In genomic region chr13:23543965-23544786, GRCm38 (mm10) we compare ENCODE assay signal across 8 mouse cellular contexts. TPM values are rescaled to one million over a fixed set of nuclear protein-coding genes. Genes with fewer than 3 reads are reported as not detected.
DNase-seq lines count a peak whose midpoint lies in the region; ATAC-seq lines count a peak whose summit lies in the region.

Gene Hist1h3f (plus strand): TSS chr13:23544052.

- H3K4me1 ChIP-seq in forebrain, embryonic 15.5 days = peaks cover 8% of the 10 kb centered on the region; the same call in 1 of the 2 replicates

- peak within 1 kb of the TSS; percentile 97 for H3K27ac ChIP-seq in forebrain, embryonic 15.5 days (replicated peaks)

- peak; percentile 97 for DNase-seq in MEL-GATA-1-ER (ENCODE audit: extremely low read depth, low read depth)
- peak; percentile 68 for DNase-seq in cerebellum, adult 11 months
- DNase-seq in heart, postnatal 25 days (ENCODE audit: low spot score) = peak; percentile 56
- DNase-seq in layer of hippocampus, adult 18-20 months (ENCODE audit: low spot score in 2 of 2) = peak; percentile 69 to 91
- peak; percentile 62 to 70 for DNase-seq in lung, adult 18-20 months
- DNase-seq in thymus, postnatal 14 days = peak; percentile 80

- H3K36me3 ChIP-seq in forebrain, embryonic 15.5 days = no peaks in the 10 kb centered on the region

- no peaks in the 10 kb centered on the region for H3K9me3 ChIP-seq in forebrain, embryonic 15.5 days

- peak within 1 kb of the TSS; percentile 83 for H3K4me2 ChIP-seq in forebrain, embryonic 15.5 days (replicated peaks)

- peak within 1 kb of the TSS; percentile 55 for H3K4me3 ChIP-seq in forebrain, embryonic 15.5 days

- no peaks in the 10 kb centered on the region for H3K27me3 ChIP-seq in forebrain, embryonic 15.5 days

- WGBS in forebrain, embryonic 15.5 days = under 1% methylated on average over 34 of the region's 45 CpGs

- intact Hi-C loops in heart, postnatal 25 days (cut with DNase I) = no loop called here

- ATAC-seq in forebrain, embryonic 15.5 days (replicated peaks) = peak; percentile 97
- ATAC-seq in neutrophil, adult 5-6 weeks (ENCODE audit: extremely low read depth, insufficient number of reproducible peaks, low FRiP score, poor library complexity, severe bottlenecking) = peak; percentile 91

- H3K9ac ChIP-seq in forebrain, embryonic 15.5 days (replicated peaks) = peak within 1 kb of the TSS; percentile 65

RNA-seq across cellular contexts. Expression of gene Hist1h3f, which starts in this region (rescaled TPM):
- polyA plus RNA-seq in forebrain, embryonic 15.5 days (2015; fragmentation: Nextera tagmentation; extraction: Ambion mirVana) = 0.46 and 0.94 TPM in 2 replicates
- total RNA-seq in heart, postnatal 25 days (2021) = 10 to 100 TPM in 1 of 2 experiments, 1 to 10 TPM in 1; 6.4 to 10.6 TPM
- 10 to 100 TPM; 15.1 to 16.5 TPM for total RNA-seq in layer of hippocampus, adult 18-20 months (2021)
- 21.9 and 24.1 TPM in 2 replicates for total RNA-seq in neutrophil, adult 5-6 weeks (2017)

Comparison
In these comparisons a context has a peak if more than half of its experiments do, and no peak if none do; other contexts are left out.
1. Peak in every context shown above with its lines: DNase-seq, ATAC-seq, H3K4me3 ChIP-seq and H3K27ac ChIP-seq.
2. Peak in ATAC-seq, H3K4me3 ChIP-seq, H3K27ac ChIP-seq, H3K9ac ChIP-seq and H3K4me2 ChIP-seq in forebrain, embryonic 15.5 days; RNA of the gene not detected or under 1 TPM.